Mouse (Mus musculus) hindlimb bud, embryonic 11.5 days (tissue): ENCODE measurements at regions not wholly inside any gene's neighbourhood (a gene's known extent, or its start where the extent isn't known, plus 50 kb on each side); places are given as distances from the start of the nearest gene placed in this dataset.

Experiments used
- DNase-seq: peaks from one replicate; pipeline ENCODE4 v3.0.0-alpha.2; 2012; ENCODE audit warnings: low read depth, low spot score; ENCODE audit errors: extremely low spot score

- DNase-seq, result no peak
Observed at GRCm38 (mm10) chr1:121034761-121035393, 297.5 kb downstream of the Insig2 start.

- no peak for DNase-seq
Observed at GRCm38 (mm10) chr1:121046581-121046980, 285.8 kb downstream of the Insig2 start.

DNA sequence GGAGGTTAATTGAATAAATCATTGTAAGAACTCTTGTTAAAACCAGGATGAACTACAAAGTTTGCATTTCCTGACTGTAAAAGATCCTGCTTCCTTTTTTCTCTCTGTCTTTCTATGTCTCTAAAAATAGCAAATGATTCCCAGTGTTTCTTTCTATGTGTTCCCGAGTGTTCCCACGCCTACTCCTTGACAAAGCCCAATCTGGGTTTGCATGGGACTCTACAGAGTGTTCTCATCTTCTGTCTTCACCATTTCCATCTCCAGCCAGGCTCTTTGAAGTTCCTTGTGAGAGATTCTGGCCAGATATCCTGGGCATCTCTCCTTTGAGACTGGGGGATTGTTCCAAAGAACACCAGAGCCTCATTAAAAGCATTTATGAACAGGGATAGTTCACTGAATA, 285.0 kb downstream of the Insig2 start:
- DNase-seq, result no peak

DNA sequence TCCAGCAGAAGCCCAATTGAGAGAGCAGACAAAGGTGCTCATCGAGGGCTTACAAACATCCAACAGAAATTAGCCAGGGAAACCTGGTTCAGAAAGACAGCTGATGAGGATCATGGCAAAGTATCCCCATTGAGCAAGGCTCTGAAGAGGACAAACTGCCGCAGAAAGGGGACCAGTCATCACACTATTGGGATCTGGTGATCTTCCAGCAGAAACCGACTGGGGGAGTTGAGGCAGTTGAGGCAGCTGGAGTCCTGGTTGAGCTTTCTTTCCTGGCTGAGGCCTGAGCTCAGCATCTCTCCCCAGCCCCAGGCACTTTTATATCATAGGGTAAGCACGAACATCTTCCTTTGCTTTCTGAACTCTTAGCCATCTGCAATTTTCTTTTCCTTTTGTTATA, 282.7 kb downstream of the Insig2 start:
- no peak for DNase-seq

DNA sequence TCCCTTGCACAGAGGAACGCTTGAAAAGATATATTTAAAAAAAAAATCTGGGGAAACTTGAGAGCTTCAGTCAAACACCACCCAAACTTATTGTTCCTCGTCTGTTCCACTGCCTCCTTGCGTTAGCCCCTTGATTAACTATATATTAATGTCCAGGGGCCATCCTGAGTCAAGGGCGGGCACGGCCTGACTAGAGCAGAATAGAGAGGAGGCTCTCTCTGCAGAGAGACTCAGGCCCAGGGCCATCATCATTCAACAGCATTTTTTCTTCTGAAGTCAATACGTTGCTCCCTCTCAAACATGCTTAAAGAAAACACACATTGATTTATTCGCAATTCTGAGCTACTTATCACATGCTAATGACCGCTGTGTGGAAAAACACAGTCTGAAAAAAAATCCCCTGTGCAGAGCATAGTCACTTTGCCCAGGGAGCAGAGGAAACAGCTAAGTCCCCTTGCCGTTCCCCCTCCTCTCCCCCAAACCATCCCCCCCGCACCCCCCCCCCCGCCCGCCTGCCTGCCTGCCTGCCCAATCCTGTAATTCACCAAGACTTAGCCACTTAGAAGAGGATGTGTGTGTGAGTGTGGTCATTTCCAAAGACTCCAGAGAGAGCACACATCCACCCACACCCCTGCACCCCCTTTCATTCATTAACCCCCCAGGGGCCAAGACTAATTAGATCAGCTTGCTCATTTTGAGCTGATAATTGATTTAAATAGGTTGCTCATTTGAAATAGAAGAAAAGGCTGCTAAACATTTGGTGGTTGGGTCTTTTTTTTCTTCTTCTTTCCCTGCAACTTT, 281.5 kb downstream of the Insig2 start:
- peak; percentile 14 for DNase-seq

- DNase-seq, result no peak
Observed at GRCm38 (mm10) chr1:121051496-121052119, 280.8 kb downstream of the Insig2 start.

DNA sequence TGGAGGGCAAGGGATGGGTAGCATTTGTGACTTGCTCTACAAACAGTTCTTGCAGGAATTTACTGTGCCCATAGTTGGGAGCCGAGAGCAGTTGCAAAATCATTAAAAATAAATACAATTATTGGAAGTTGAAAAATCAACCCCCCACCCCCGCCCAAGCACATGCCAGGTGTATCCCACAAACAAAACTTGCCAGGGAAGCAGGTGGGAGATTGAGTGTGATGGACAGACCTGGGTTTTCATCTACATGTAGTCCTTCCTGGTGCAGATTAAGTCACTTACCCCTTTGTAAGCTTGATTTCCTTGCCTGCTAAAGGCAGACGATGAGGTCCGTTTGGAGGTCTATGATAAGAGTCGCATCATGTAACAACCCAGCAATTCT, 280.3 kb downstream of the Insig2 start:
- no peak for DNase-seq

- peak; percentile 22 for DNase-seq
Observed at GRCm38 (mm10) chr1:121053692-121054091, 278.7 kb downstream of the Insig2 start.

- no peak for DNase-seq
Observed at GRCm38 (mm10) chr1:121074569-121074968, 257.8 kb downstream of the Insig2 start.

- DNase-seq, result no peak
Observed at GRCm38 (mm10) chr1:121082839-121083238, 249.6 kb downstream of the Insig2 start.

GRCm38 (mm10) chr1:121085101-121085727, 247.2 kb downstream of the Insig2 start:
- no peak for DNase-seq

DNA sequence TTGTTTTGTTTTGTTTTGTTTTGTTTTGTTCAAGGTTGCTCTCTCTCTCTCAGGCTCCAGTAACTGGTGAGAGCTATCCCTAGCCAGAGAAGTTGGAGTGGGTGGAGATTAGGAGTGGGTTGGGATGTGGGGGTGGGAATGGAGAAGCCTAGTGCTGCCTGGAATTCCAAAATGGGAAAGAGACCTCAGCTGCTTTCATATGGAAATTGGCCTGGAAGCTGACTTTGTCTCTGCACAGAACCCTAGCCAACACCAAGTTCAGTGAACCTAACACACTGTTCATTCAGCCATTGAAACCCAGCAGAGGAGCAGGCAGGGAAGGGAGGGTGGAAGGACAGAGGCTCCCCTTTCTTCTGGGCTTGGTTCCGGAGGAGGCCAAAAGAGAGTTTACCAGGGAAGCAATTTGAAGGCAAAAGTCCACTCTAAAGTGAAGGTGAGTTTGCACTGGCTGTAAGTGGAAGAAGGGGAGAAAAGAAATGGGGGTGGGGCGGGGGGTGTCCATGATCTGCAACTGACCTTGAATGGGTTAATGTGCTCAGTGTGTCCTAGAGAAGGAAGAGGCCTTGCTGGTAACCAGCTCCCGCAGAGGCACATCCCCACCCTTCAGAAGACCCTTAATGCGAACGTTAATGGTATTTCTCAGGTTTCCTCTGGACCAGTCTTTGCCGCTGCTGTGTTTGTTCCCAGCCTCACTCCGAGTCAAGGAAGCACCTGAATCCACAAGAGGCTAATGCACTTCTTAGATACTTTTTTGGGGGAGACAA, 245.1 kb downstream of the Insig2 start:
- no peak for DNase-seq

DNA sequence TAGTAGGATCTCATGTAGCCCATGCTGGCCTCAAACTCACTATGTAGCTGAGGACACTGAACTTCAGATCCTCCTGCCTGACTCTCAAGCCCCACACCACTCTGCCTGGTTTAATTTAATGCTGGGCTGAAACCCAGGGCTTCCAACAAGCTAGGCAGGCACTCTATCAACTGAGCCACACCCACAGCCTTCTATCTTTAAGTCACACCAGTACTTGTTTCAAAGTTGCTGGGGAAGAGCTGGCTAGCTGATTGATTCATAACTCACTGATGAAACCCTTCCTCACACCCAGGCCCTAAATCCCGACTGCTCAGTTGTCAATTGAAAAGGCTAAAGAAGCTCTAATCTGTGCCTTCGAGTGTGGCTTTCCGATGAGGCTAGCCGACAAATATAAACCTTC, 241.8 kb downstream of the Insig2 start:
- no peak for DNase-seq

- no peak for DNase-seq
Observed at GRCm38 (mm10) chr1:121092870-121093269, 239.5 kb downstream of the Insig2 start.

DNA sequence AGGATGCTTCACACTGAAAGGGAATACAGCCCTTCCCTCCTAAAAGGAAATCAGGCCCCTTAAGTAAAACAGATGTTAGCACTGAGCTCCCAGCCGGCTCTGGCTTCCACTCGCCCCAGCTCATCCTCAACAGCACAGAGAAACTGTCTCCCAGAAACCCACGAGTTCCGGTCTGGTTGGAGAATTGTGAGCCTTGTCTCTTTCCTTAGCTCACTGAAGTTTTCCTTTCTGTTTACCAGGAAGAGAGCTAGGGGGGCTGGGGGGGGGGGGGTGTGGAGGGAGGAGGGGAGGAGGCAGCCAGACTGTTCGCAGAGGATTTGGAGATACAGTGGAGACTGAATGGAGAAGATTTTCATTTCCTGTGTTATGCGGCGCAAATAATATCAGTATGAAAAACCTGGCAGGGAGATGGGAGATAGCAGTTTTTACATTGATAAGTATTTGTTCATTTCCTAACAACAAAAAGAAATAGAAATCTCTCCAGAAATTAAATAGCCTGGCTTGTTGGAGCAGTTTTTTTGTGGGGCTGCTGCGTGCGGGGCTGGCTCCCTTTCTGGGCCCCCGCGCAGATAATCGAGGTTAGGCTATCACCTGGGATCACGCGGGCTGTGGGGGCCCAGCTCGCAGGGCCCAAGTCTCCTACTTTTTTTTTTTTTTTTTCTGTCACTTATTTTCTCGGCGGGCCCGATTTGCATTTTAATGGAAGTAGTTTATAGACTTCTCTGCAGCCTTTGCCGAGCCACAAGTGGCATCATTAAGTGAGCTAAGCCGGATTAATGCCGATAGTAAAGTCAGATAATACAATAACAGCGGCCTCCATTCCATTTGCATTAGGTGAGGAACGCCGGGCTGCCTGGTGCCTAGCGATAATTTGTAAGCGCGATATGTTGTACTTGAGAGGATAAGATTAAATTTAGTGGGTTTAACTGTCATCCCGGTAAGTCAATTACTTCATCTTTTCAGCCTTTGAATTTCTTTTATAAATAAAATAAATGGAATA, 235.5 kb downstream of the Insig2 start:
- no peak for DNase-seq

DNA sequence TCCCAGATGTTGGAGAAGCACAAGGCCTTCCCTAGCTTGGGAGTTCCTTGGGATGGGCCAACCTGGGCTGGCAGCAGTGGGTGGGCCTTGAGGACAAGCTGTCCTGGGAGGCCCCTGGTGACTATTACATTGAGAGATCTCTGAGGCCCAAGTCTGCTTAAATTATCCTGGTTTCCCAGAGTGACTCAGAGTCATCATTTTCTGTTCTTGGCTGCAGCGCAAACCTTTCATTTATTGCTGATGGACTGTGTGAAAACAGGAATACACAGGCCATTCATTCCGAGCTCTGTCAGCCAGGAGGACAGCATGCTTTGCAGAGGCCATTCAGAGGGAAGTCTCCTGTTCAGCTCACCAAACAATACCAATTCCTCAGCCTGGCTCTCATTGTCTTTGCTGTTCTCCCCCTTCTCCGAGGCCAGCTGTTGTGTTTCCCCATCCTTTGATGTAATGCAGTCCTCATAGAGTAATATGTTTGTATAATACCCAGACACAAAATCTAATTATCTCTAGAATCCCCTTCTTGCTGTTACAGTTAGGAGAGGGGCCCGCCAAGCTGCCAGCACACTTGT, 220.5 kb downstream of the Insig2 start:
- no peak for DNase-seq

- no peak for DNase-seq
Observed at GRCm38 (mm10) chr1:121112464-121112863, 219.9 kb downstream of the Insig2 start.

DNA sequence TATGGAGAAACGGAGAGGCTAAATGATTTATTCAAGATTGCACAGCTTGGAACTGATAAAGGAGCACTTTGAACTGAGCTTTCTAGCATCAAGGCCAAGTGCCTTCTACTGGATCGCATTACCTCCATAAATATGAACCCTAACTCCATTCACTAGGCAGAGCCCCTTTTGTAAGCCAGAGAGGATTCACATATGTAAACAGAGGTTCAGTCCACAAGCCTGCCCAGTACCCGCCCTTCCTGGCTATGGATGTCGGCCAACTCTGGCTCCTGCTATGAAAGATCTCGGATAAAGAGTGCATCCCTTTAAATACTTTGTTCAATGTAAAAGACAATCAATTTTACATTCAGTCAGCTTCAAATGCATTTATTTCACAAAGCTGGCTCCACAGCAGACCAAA, 215.8 kb downstream of the Insig2 start:
- DNase-seq, result no peak

DNA sequence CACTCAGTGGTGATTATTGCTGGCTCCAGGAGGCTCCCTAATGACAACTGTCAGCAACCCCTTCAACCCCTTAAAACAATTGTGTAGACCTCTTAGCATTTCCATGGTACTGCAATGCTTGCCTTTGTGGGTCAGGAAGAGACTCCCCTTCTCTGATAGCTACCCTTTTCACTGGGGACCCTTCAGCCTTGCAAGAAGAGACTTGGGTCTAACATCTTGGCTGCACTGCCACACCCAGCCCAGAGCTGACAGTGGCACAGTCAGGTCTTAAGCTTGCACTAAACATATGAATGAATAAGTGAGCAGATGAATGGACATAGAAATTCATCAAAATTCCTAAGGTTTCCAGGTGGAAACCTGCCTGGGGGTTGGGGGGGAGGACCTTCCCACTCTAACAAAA, 209.0 kb downstream of the Insig2 start:
- DNase-seq, result peak; percentile 5
